Mouse (Mus musculus) bone marrow macrophage, adult 2 months (primary cell): ENCODE measurements around the gene Abcc4.

Experiments
- CTCF ChIP-seq: IDR thresholded peaks from 2 replicates; pipeline ENCODE4 v1.5.1; 2012; ENCODE audit warnings: low read depth, mild to moderate bottlenecking, low read length, moderate library complexity
- POLR2A ChIP-seq: IDR thresholded peaks from 2 replicates; pipeline ENCODE4 v1.6.1; 2012; ENCODE audit warnings: mild to moderate bottlenecking, low read depth, low read length, borderline replicate concordance

DNA sequence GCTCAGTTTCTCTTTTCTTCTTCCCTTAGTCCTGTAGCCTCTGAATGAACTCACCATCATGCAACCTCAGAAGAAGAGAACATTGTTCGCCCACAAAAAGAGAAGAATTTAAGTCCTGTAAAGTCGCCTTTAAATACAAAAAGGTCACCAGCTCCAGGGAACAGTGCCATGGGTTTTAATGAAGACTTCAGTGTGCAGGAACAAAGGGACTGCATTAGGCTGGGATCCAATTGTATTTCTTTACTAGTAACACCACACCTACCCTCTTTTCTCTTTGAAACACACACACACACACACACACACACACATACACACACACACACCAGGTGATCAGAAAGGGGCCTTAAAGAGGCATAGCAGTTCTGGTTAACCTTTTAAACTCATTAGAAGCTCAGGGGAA, 195.2 kb downstream of the Abcc4 start:
- TF ChIP-seq CTCF (no peak), POLR2A (no peak)
